Mouse (Mus musculus): ENCODE data around the gene Lhx3. TPM values are rescaled to one million over a fixed set of nuclear protein-coding genes. Genes with fewer than 3 reads are reported as not detected.

The Lhx3 gene
- 1.4 and 3.3 TPM in 2 replicates for polyA plus RNA-seq (2012; rRNA removed)

DNA sequence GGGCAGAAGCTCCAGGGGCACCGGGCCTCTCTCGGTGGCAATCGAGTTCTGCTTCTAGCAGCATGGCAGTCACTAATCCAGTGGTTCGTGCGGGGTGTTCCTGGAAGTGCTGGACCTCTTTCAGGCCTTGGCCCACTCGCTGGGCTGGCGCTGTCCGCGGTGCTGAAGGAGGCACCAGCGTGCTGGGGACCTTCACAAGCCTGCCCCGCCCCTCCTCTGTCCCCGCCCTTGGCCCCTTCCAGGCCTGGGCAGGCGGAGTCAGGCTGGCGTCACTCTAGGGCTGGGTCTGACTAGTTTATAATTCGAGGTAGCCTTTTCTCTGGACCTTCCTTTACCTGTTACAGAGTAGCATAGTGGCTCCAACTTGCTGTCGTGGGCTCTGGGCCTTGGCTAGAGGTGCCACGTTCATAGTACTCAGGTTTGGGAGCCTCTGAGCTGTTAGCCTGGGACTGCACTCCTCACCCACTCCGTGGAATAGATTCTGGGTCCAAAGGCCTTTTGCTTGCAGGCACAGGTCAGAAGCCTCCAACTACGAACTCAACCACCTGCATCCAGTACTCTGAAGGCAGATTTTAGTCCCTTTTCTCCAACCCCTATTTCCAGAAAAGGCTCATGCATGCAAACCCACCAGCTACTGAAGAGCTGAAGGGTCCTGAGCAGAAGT lies at the start of gene Lhx3:
Gene Lhx3, minus strand, starts transcription at position 164 of the 664 bp plus-strand sequence.

DNA sequence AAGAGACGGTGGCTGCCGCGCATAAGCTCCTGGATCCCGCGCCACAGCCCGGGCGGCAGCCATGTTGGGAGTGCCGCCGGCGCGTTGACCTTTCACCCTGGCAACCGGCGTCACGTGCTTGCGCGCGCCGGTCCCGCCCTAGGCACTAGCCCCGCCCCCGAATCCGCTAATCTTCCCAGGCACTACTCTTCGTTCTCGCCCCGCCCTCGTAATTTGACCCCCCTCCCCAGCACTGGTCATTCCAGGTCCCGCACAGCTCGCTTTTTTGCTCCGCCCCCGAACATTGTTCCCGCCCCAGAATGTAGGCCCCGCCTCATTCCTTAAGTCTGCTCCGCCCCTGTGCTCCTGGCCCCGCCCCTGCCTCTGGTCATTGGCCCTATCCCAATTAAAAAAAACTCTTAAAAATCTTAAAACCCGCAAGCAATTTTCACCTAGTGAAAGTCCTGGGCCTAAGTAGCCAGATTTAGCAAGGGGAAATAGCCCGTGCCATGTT lies 29.2 kb upstream of the Lhx3 start, which contains the start of gene Qsox2:
Gene Qsox2, minus strand, starts transcription at position 236 of the 493 bp plus-strand sequence.

Other genes with a start within 250 kb of the Lhx3 start
- gene Camsap1, start 225.0 kb downstream of the Lhx3 start, polyA plus RNA-seq (2012; rRNA removed): 47.5 and 49.6 TPM in 2 replicates
- gene Ubac1, start 186.5 kb downstream of the Lhx3 start, polyA plus RNA-seq (2012; rRNA removed): 91.3 and 92.9 TPM in 2 replicates
- 8.8 and 9.2 TPM in 2 replicates for gene Nacc2, start 85.1 kb downstream of the Lhx3 start, polyA plus RNA-seq (2012; rRNA removed)
- gene Qsox2, start 29.2 kb upstream of the Lhx3 start, polyA plus RNA-seq (2012; rRNA removed): 17.5 and 19.1 TPM in 2 replicates
- 1.4 and 1.5 TPM in 2 replicates for gene Ccdc187, start 86.3 kb upstream of the Lhx3 start, polyA plus RNA-seq (2012; rRNA removed)
- gene Gpsm1, start 107.2 kb upstream of the Lhx3 start, polyA plus RNA-seq (2012; rRNA removed): 142 and 150 TPM in 2 replicates
- 28.7 and 32.5 TPM in 2 replicates for gene Dnlz, start 143.8 kb upstream of the Lhx3 start, polyA plus RNA-seq (2012; rRNA removed)
- 2.8 and 2.9 TPM in 2 replicates for gene Card9, start 152.6 kb upstream of the Lhx3 start, polyA plus RNA-seq (2012; rRNA removed)
- 48.5 and 57.4 TPM in 2 replicates for gene Snapc4, start 172.4 kb upstream of the Lhx3 start, polyA plus RNA-seq (2012; rRNA removed)
- 267 and 269 TPM in 2 replicates for gene Entr1, start 181.0 kb upstream of the Lhx3 start, polyA plus RNA-seq (2012; rRNA removed)
- 124 and 130 TPM in 2 replicates for gene Pmpca, start 181.1 kb upstream of the Lhx3 start, polyA plus RNA-seq (2012; rRNA removed)
- gene Inpp5e, start 200.9 kb upstream of the Lhx3 start, polyA plus RNA-seq (2012; rRNA removed): 41.5 and 43.5 TPM in 2 replicates
- 42.2 and 47.4 TPM in 2 replicates for gene Sec16a, start 236.9 kb upstream of the Lhx3 start, polyA plus RNA-seq (2012; rRNA removed)